Mouse (Mus musculus) mature B cell (primary cell): Measurements from ENCODE around the gene Iscu.
"Not testable (repeated sequence)": the region's sequence is repeated elsewhere in the genome, so short reads cannot be mapped to it uniquely, and the experiment has no call there.

ENCODE experiments used
- in situ Hi-C: fragments of 300-500 bp; cut with MboI; formaldehyde crosslinking; loops from 2 replicates; pipeline ENCODE4 v1.14.3; 2019

The Iscu gene

GRCm38 (mm10) chr5:113784104-113784503 is 11.6 kb downstream of the Iscu start:
- in situ Hi-C loops = not testable (repeated sequence)

GRCm38 (mm10) chr5:113786985-113787384 is 14.4 kb downstream of the Iscu start:
- in situ Hi-C loops = no loop called here

GRCm38 (mm10) chr5:113788645-113789044 is 16.1 kb downstream of the Iscu start:
- in situ Hi-C loops = no loop called here

- in situ Hi-C loops = no loop called here
Observed at GRCm38 (mm10) chr5:113789075-113789788, 16.7 kb downstream of the Iscu start.

- in situ Hi-C loops = no loop called here
Observed at GRCm38 (mm10) chr5:113790453-113791196, 18.1 kb downstream of the Iscu start.

- in situ Hi-C loops = no loop called here
Observed at GRCm38 (mm10) chr5:113791197-113792095, 18.9 kb downstream of the Iscu start.

GRCm38 (mm10) chr5:113796401-113797148 is 24.0 kb downstream of the Iscu start:
- in situ Hi-C loops = no loop called here

- in situ Hi-C loops = no loop called here
Observed at GRCm38 (mm10) chr5:113797149-113797882, 24.8 kb downstream of the Iscu start.

GRCm38 (mm10) chr5:113798525-113798924 is 26.0 kb downstream of the Iscu start:
- in situ Hi-C loops = no loop called here

GRCm38 (mm10) chr5:113799691-113800090 is 27.1 kb downstream of the Iscu start:
- in situ Hi-C loops = loop anchor here (25.0 kb wide), 1 partner anchor 437 kb away; the partner anchor contains the start of gene Aym1

- in situ Hi-C loops = loop anchor here (25.0 kb wide), 1 partner anchor 438 kb away; the partner anchor contains the start of gene Aym1
Observed at GRCm38 (mm10) chr5:113800280-113800679, 27.7 kb downstream of the Iscu start, which contains the start of gene Tmem119. Gene Tmem119, minus strand, starts transcription at chr5:113800516.

- in situ Hi-C loops = loop anchor here (25.0 kb wide), 1 partner anchor 442 kb away; the partner anchor contains the start of gene Aym1
Observed at GRCm38 (mm10) chr5:113804395-113804966, 31.9 kb downstream of the Iscu start.

GRCm38 (mm10) chr5:113805301-113805700 is 32.8 kb downstream of the Iscu start:
- in situ Hi-C loops = loop anchor here (25.0 kb wide), 1 partner anchor 443 kb away; the partner anchor contains the start of gene Aym1

GRCm38 (mm10) chr5:113806414-113806813 is 33.9 kb downstream of the Iscu start:
- in situ Hi-C loops = loop anchor here (25.0 kb wide), 1 partner anchor 444 kb away; the partner anchor contains the start of gene Aym1

GRCm38 (mm10) chr5:113807712-113808111 is 35.2 kb downstream of the Iscu start:
- in situ Hi-C loops = loop anchor here (25.0 kb wide), 1 partner anchor 445 kb away; the partner anchor contains the start of gene Aym1

- in situ Hi-C loops = loop anchor here (25.0 kb wide), 1 partner anchor 446 kb away; the partner anchor contains the start of gene Aym1
Observed at GRCm38 (mm10) chr5:113808177-113808576, 35.6 kb downstream of the Iscu start.

- in situ Hi-C loops = loop anchor here (5.0 to 25.0 kb wide), 2 partner anchors 38 to 448 kb away; partner anchors contain the start of genes Aym1, Iscu and Sart3
Observed at GRCm38 (mm10) chr5:113810111-113810510, 37.6 kb downstream of the Iscu start.

GRCm38 (mm10) chr5:113811824-113812420 is 39.4 kb downstream of the Iscu start:
- in situ Hi-C loops = loop anchor here (5.0 to 25.0 kb wide), 2 partner anchors 40 to 450 kb away; partner anchors contain the start of genes Aym1, Iscu and Sart3

GRCm38 (mm10) chr5:113812638-113813037 is 40.1 kb downstream of the Iscu start:
- in situ Hi-C loops = loop anchor here (5.0 to 25.0 kb wide), 2 partner anchors 40 to 450 kb away; partner anchors contain the start of genes Aym1, Iscu and Sart3
